Mouse (Mus musculus) gastrocnemius, postnatal 14 days (tissue): ENCODE results near the gene Rilp. TPM values are rescaled to one million over a fixed set of nuclear protein-coding genes. Genes with fewer than 3 reads are reported as not detected.
A peak's percentile ranks its signal among the peaks of the same experiment; 100 is the strongest.

Experiments used
- DNase-seq: peaks from one replicate; pipeline ENCODE4 v3.0.0; 2021; ENCODE audit warnings: mixed read lengths
- intact Hi-C: fragments of 180-260 bp; cut with DNase I; formaldehyde crosslinking; loops from one replicate; pipeline ENCODE4 v1.15.1; 2025; ENCODE audit warnings: low total_unique reads
- long read RNA-seq, 2 experiments: library from polyadenylated mRNA; stranded (forward); transcript quantifications; one replicate each; pipeline ENCODE4 v2.0.0; 2021
- total RNA-seq, 2 experiments: library from RNA; stranded (reverse); gene quantifications; 2 replicates each; pipeline ENCODE4 v1.2.3; 2021

Rilp gene
- total RNA-seq = 10 to 100 TPM; 40.5 to 41.3 TPM
- long read RNA-seq, experiment 1, transcript Rilp-201 (8 exons, 1,489 nt) = major isoform, 21 of 48 reads
- long read RNA-seq, experiment 1, partial matches to known transcripts = 23 of 48 reads
- long read RNA-seq, experiment 1, other reads (novel, unspliced or antisense) = 4 of 48 reads
- long read RNA-seq, experiment 2, transcript Rilp-201 (8 exons, 1,489 nt) = major isoform, 16 of 51 reads
- long read RNA-seq, experiment 2, partial matches to known transcripts = 19 of 51 reads
- long read RNA-seq, experiment 2, other reads (novel, unspliced or antisense) = 16 of 51 reads

DNA sequence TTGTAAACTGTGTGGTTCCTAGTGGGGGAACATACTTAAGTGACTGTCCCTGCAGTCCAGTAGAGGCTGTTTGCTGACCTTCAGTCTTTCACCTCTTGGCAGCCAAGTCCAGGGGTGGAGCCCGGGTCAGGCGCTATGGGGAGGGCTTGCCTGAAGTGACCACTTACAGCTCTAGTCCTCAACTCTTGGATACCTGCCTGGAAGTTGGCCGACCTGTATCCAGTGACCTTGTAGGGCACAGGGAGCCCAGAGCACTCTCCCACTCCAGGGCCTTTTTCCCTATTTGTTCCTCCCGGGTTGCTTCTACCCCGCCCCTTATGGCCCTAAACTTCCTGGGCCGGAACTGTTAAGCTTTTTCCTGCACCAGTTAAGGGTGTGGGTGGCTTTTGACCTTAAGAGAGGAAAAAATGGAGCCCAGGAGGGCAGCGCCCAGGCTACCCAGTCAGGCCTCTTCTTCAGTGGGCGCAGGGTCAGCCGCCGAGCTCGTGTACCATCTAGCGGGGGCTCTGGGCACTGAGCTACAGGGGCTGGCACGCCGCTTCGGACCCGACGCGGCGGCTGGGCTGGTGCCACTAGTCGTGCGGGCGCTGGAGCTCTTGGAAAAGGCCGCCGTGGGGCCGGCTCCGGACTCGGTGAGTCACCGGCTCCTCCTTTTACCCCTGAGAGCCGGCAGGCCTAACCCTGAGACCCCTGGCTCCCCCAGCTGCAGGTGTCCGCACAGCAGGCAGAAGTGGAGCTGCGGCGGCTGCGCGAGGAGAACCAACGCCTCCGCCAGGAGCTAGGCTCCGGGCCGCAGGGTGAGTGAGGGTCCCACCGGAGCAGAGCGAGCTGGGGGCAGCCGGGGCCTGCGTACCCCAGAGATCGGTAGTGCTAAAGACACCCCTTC, at the start of gene Rilp:
Gene Rilp (plus strand): TSS at position 354 of the 886 bp plus-strand sequence.
- intact Hi-C loops = loop anchor here (10.0 kb wide), 1 partner anchor 105 kb away; no protein-coding TSS in a partner anchor

DNA sequence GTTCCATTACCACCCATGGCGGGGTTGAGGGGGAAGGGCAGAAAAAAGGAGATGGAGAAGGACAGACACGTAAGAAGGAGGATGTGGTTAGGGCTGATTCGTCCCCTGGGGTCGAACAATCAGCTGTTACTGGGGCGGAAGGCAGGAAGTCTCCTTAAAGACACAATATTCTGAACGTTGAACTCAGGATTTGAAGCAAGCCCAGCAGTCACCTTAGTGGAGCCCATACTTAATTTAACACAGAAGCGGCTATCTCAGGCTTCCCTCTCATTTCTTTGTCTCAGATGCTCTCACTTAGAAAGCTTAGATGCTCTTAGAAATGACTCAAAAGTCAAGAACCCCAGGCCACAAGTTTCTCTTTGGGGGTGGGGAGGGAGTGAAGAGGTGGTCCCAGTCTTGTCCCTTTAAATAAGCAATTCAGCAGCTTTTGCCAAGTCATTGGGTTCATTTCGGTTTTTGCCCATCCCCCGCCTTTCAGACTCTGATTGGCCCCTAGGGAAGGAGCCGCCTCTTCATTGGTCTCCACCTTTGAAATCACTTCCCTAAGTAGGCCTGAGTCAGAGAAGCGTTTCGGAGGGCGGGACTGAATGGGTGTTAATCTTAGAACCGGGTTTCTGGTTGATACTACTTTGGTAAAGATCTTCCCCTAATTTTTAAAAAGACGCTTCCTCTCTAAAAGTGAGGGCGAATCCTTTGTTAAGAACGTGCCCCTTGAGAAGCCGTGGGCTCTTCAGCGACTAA, 49.6 kb upstream of the Rilp start:
- peak; percentile 89 for DNase-seq
- intact Hi-C loops = no loop called here

More for the DNA sequence above, at the start of gene Rilp:
- DNase-seq = peak; percentile 84

DNA sequence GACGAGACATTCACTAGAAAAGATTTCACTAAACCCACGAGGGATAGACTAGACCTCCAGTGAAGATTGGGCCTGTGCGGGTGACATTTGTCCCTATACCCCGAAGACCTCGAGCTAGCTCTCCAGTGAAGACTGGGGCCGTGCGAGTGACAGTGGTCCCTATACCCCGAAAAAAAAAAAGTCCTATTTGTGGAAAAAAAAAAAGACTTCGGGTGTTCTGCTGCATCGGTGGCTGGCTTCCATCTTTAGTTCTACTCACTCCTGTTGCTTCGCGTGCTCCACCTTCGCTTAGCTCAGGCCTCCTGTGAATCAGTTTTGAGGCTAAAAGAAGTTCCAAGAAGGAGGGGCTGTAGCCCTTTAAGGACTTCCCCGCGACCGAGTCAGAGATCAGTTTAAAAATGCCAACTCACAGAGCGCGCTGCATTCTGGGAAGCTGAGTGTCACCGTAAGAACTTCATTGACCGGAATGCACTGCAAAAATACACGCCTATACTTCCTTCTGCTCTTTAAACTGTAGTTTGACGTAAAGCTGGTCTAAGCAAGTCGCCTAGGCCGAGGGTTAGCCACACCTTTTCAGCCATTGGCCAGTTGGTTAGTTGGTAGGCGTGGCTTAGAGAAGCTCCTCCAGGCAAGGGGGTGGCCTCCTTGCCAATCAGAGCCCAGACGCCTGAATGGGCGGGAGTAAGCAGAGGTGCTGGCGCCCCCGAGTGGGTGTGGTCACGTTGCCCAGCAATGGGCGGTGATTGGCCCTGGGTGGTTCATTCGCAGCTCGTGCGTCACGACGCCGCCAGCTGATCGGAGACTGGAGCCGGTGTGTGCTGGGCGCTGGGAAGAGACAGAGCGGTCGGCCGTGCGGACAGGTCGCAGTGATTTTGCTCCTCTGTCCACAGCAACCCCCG, 48.8 kb upstream of the Rilp start, which contains the start of gene Tlcd2:
Gene Tlcd2 (plus strand): TSS at position 872 of the 899 bp plus-strand sequence.
- intact Hi-C loops = no loop called here

DNA sequence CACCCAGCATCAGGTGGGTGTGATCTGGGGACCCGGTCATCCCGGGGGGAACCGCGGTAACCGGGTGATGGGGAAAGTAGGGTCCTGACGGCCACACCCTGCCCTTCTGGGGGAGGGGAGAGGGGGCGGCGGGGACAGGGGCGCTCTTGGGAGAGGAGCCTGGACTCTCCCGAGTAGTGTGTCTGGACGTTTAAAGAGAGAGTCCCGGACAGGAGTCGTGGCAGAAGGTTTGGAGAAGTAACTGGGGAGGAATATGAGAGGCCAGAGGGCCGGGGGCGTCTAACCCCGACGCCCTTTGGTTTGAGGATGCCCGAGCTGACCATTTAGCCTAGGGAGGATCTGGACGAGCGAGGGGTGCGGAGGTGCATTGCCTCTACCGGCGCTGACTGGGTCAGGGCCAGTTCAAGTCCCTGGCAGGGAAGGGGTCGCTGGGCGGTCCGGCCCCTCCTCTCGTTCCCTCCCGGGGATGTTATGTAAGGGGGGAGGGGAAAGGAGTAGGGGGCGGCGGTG, 48.1 kb upstream of the Rilp start:
- DNase-seq = no peak
- intact Hi-C loops = no loop called here

More for the DNA sequence above, 48.8 kb upstream of the Rilp start, which contains the start of gene Tlcd2:
- DNase-seq = peak; percentile 100

DNA sequence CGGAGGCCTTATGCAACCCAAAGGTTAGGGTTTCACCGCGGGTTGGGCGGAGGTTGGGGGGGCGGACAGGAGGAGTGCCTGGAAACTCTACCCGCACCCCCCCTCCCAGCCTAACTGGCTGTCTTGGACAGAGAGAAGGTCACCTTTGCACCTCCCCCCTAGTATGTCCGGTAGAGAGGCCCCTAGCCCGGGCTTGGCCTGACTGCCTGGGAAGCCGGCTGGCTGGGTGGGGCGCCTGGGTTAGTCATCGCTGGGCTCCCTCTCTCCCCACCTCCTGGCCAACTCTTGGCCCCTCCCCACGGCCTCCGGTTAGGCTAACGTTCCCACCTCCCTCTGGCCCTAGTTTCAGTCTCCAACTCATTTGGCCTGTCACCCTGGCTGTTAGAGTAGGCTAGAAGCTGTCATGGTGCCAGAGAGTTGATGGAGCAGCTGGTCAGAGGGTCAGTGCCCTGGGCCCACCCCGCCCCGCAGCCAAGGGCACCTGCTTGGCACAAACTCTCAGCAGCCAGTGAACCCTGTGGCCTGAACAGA, 47.6 kb upstream of the Rilp start:
- peak; percentile 96 for DNase-seq
- intact Hi-C loops = no loop called here

DNA sequence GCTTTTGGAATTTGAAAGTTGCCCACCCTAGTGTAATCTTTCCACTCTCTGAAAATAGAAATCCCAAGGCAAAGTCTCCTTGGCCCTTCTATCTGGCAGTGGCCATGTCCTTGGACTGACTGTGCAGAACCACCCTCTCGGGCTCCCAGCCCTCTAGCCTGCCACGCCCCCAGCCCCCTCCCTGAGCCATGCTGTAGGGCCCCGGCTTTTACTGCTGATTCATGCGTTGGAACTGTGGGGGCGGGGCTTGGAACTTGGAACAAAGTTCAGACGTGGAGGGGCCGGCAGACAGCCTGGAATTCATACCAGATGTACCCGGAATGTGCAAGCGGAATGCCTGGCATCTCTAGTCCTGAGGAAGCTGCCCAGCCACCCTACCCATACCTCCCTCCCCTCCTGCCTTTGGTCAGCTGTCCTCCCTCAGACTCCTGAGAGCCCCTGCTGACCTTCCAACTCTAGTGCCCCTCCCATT, 47.0 kb upstream of the Rilp start:
- peak; percentile 97 for DNase-seq
- intact Hi-C loops = no loop called here

DNA sequence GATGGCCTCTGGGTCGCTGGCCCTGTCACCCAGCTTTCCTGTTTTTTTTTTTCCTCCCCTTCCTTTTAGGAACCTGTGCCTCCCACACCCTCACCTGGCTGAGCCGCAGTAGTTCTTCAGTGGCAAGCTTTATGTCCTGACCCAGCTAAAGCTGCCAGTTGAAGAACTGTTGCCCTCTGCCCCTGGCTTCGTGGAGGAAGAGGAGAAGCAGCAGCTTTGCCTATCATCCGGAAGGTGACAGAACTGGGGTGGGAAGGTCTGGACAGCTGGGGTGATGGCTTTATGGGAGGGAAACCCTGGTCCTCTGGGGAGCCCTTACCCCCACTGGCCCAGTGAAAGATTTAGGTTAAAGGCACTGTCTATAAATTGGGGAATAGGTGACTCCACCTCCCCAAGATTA, 46.3 kb upstream of the Rilp start:
- intact Hi-C loops = no loop called here

DNA sequence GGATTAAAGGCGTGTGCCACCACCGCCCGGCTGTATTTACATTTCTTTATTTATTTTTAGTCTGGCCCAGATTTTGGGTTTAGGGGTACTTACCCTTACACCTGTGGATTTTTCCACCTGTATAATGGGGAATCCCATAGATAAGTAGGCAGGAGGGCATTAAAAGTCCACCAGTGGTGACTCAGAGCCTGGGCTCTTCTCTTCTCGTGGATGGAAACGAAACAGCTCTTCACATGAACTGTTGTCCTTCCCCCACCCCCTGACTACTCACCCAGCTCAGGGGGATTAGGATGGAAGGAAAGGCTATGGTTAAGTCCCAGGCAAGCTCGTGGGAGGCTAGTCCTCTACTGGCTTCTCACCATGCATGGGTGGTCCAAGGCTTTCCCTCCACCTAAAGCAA, 45.5 kb upstream of the Rilp start:
- intact Hi-C loops = no loop called here

More for the DNA sequence above, 46.3 kb upstream of the Rilp start:
- DNase-seq = no peak

DNA sequence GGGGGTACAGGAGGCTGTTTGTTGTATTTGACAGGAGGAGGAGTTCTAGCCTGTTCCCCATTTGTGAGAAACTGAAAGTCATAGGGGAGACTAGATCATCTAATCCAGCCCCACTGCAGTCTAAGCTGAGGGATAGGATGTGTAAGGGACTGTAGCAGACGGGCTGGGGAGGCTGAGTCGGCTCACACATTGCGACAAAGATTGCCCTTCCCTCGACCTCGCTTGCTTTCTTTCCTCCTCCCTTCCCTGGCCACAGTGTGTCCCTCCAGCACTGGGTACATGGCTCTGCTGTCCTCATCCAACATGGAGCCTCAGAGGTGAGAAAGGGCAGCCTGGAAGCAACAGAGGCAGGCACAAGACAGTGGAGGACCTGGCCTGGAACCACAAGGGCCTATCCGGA, 44.8 kb upstream of the Rilp start:
- intact Hi-C loops = no loop called here
- no peak for DNase-seq

More for the DNA sequence above, 45.5 kb upstream of the Rilp start:
- DNase-seq = no peak

DNA sequence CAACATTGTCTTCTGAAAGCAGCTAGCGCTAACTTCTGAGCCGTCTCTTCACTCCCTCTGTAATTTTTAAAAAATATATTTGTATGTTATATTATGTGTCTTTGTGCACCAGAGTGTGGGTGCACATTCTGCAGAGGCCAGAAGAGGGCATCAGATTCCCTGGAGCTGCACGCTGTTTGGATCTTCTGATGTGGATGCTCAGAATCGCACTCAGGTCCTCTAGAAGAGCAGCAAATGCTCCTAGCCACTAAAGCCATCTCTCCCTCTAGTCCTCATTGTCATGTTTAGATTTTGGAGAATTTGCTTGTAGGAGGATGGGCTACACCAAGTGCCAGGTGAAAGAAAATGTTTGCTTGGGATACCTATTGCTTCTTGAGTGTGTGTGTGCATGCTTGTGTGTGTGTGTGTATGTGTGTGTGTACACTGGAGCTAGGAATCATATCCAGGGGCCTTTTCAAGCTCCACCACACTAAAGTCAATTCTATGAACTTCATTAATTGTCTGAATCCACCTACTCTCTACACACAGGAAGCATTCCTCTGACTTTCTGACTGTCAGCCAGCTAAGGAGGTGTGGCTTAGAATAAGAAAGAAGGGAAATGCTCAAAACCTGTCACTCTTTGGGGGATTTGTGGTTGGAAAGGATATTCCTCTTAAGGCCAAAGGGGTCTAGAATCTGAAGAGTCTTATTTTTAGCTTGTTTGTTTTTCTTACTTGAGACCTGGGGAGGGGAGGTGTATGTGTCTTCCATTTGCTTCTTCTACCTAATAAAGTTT, 43.0 kb upstream of the Rilp start:
- no peak for DNase-seq

DNA sequence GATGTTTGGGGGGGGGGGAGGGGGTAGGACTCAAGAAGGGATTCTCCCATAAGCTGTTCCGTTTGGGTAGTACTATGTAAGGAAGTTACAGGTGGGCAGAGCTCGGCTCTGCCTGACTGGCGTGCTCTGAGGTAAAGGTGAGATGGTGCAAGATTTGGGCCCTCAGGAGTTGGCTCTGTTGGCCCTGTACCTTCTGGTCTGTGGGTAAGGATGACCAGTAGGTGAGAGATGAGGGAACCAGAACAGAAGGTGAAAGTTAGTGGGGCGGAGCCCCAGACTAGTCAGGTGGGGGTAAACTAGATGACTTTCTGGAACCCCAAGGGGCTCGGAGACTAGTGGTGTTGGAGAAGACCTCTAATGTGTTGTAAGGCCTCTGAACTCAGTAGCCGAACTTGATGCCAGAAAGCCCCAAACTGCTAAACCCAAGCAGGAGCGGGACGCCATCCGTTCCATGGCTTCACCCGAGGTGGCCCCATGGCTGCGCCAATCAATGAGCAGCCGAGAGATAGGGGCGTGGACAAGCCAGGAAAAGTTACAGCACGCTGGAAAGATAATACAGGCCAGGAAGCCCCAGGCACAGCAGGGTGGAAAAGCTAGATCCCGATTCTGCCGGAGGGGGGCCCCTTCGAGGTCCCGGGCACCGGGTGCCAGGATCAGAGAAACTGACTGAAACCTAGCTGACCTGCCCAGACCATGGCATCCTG, 42.2 kb upstream of the Rilp start:
- DNase-seq = peak; percentile 84
- intact Hi-C loops = no loop called here

More for the DNA sequence above, 43.0 kb upstream of the Rilp start:
- intact Hi-C loops = no loop called here

DNA sequence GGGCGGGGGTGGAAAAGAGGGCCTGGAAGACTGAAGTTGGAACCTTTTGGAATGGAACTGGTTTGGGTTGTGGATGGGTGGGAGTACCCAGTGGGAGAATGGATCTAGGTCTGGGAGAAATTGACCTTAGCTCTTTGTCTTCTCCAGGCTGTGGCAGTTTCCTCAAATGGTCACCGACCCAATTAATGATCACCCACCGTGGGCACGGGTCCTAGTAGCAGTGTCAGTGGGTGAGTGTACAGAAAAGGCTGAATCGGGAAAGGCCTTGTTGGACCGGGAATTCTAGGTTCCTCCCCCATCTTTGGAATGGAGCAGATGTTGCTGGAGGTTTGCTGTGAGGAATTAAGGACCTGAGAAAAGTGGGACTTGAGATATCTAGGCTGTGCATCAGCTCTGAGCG, 41.5 kb upstream of the Rilp start:
- no peak for DNase-seq
- intact Hi-C loops = no loop called here

DNA sequence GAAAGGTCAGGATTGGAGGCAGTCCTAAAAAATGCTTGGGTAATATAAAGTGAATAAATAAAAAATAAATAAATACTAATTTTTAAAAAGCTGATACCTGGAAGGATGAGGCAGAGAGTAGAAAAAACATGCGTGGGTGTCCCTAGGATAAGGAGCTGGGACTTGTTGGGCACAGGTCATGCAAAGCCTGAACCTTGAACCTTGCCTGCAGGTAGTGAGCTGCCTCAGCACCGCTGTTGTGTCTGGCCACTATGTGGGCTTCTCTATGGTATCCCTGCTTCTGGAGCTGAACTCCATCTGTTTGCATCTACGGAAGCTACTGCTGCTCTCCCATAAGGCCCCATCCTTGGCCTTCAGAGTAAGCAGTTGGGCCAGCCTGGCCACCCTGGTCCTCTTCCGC, 40.6 kb upstream of the Rilp start:
- intact Hi-C loops = no loop called here
- DNase-seq = no peak

DNA sequence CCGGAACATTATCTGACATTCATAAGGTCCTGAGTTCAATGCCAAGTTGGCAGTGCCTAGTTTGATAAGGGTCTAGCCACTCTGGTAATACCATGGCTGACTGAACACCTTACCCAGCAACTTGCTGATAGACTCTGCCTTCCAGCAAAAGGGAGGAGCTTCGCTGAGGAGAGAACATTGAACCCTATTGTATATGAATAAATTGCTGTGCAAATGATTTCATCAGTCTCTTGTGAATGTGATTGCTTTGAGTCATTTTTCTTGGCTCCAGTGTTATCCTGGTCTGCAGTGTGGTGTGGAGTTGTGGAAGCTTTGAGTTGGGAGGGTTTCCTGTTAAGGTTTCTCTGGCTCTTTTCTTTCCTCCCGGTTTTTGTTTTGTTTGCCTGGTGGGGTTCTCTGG, 39.2 kb upstream of the Rilp start:
- intact Hi-C loops = no loop called here
- no peak for DNase-seq

DNA sequence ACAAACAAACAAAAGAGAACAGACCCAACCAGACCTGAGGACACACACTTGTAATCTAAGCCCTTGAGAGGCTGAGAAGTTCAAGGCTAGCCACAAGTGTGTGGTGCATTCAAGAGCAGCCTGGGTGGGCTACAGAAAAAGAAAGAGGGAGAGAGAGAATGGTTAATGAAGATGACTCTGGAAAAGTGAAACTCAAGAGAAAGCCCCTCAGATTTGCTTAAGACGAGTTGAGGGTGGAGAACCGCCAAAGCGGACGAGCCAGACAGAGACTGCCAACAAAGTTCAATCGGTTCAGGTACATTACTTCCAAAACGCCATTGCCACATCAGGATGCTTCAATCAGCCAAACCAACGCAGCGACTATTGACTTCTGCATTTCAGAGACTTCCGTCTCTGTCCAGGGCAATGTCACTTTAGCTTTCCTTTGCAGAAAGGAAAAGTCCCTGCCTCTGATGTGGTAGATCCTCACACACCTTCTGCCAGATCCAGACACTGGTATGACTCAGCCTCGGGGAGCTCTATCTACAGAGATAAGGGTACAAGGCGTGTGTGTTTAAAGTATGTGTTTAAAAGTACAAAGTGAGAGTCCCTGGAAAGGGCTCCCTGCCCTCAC, 37.3 kb upstream of the Rilp start:
- no peak for DNase-seq
- intact Hi-C loops = no loop called here

DNA sequence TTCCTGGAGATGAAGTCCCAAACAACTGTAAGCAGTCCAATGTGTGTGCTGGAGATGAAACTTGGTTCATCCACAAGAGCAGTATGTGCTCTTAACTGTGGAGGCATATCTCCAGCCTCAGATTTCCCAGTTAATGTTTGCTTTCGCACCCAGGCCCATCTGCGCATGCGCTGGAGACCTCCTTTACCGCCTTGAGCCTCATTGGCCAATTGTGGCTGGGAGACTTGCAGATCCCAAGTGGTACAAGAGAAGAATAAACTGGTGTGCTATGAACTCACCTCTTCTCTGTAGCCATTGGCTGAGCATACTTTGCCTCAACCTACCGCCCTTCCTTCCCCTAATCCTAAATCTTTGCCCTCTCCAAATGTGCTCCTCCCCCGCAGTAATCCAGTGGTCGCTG, 36.5 kb upstream of the Rilp start:
- intact Hi-C loops = no loop called here
- DNase-seq = no peak

DNA sequence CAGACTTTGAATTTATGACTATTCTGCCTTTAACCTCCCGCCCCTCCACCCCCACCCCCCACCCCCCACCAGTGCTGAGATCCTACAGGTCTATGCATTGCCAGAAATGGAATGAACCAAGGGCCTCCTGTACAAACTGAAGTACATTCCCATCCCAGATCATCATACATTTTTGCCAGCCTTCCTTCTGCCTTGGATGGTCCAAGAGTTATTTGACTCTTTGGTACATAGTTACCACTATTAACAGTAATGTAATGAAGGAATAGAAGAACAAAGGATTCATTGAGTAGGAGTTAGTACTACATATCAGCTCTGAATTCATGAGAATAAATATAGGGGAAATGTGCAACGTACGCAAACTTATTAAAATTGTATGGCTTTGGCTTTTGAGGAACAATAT, 23.7 kb upstream of the Rilp start:
- DNase-seq = no peak
- intact Hi-C loops = no loop called here
